Mouse (Mus musculus): ENCODE measurements around the gene Camsap2. TPM values are rescaled to one million over a fixed set of nuclear protein-coding genes. Genes with fewer than 3 reads are reported as not detected.

Gene Camsap2
- total and polyA plus RNA-seq, 3 experiments = 7.6 to 38.3 (median 10.7) TPM

- H3K27me3 ChIP-seq (ENCODE audit: control insufficient read depth in 1 of 2, insufficient read depth in 2 of 2, low read length in 2 of 2) = no peaks in the 10 kb centered on the region
- no peaks in the 10 kb centered on the region for H3K79me2 ChIP-seq (ENCODE audit: control insufficient read depth, insufficient read depth, low read length, poor library complexity)
- DNase-seq (ENCODE audit: low read depth, low spot score) = peak; percentile 83
- no peaks in the 10 kb centered on the region for H3K9me3 ChIP-seq (replicated peaks; ENCODE audit: insufficient read depth, low read length)
- peak overlapping the region; percentile 50 for H3K27ac ChIP-seq (ENCODE audit: control insufficient read depth, low read depth, low read length)
- peak overlapping the region; percentile 74 for H3K9ac ChIP-seq (ENCODE audit: control insufficient read depth, low read depth, low read length, poor library complexity, severe bottlenecking)
- peaks cover 0 to 3% of the 10 kb centered on the region in 2 experiments; a peak in 2 of 4 replicates for H3K36me3 ChIP-seq (ENCODE audit: control insufficient read depth in 1 of 2, insufficient read depth in 2 of 2, low read length in 2 of 2)
- TF ChIP-seq POLR2AphosphoS2 (IDR thresholded peaks at IDR 0.05; ENCODE audit: low read length) = no peak
- no peak for TF ChIP-seq ZC3H11A (IDR thresholded peaks at IDR 0.05; ENCODE audit: low read depth, low read length)
- TF ChIP-seq BHLHE40 (IDR thresholded peaks at IDR 0.05; ENCODE audit: borderline replicate concordance, low read depth, low read length) = no peak
- no peak; a peak in 2 of 4 replicates for TF ChIP-seq POLR2A (IDR thresholded peaks at IDR 0.05; ENCODE audit: control insufficient read depth in 1 of 2, insufficient read depth in 1 of 2, low read depth in 1 of 2, low read length in 2 of 2, poor library complexity in 1 of 2)
- TF ChIP-seq USF2 (IDR thresholded peaks at IDR 0.05; ENCODE audit: borderline replicate concordance in 1 of 2, insufficient read depth in 1 of 2, low read depth in 1 of 2, low read length in 2 of 2) = no peak
- 0 out of 2 replicates have a peak, but pooled peaks have one; percentile 14 for TF ChIP-seq MAX (IDR thresholded peaks at IDR 0.05; ENCODE audit: low read length)
- TF ChIP-seq MYC (IDR thresholded peaks at IDR 0.05; ENCODE audit: low read depth, low read length) = 0 out of 2 replicates have a peak, but pooled peaks have one; percentile 24
- TF ChIP-seq JUND (IDR thresholded peaks at IDR 0.05; ENCODE audit: low read depth, low read length) = no peak
- no peak for TF ChIP-seq HCFC1 (IDR thresholded peaks at IDR 0.05; ENCODE audit: low read depth, low read length)
- no peak for TF ChIP-seq TCF12 (IDR thresholded peaks at IDR 0.05; ENCODE audit: low read depth, low read length)
- TF ChIP-seq POLR2AphosphoS5 (IDR thresholded peaks at IDR 0.05; ENCODE audit: borderline replicate concordance, low read depth, low read length) = no peak
- no peak for TF ChIP-seq MXI1 (IDR thresholded peaks at IDR 0.05; ENCODE audit: low read depth, low read length)
- TF ChIP-seq SIN3A (IDR thresholded peaks at IDR 0.05; ENCODE audit: low read length) = peak; percentile 20; the same call in 1 of the 2 replicates
- TF ChIP-seq CHD2 (IDR thresholded peaks at IDR 0.05; ENCODE audit: low read length) = no peak
- TF ChIP-seq E2F4 (IDR thresholded peaks at IDR 0.05; ENCODE audit: borderline replicate concordance, low read depth, low read length) = no peak
- TF ChIP-seq CTCF (IDR thresholded peaks at IDR 0.05 in 2 of 3, conservative IDR thresholded peaks at IDR 0.05 in 1 of 3; ENCODE audit: control insufficient read depth in 1 of 3, insufficient read depth in 1 of 3, low read depth in 2 of 3, low read length in 3 of 3, poor library complexity in 1 of 3, severe bottlenecking in 1 of 3) = peak in 1 of 3 experiments; percentile 47; a peak in 1 of 6 replicates
- TF ChIP-seq MAFK (IDR thresholded peaks at IDR 0.05; ENCODE audit: borderline replicate concordance, low read depth, low read length) = no peak
- no peak for TF ChIP-seq KAT2A (conservative IDR thresholded peaks at IDR 0.05; ENCODE audit: low read depth, low read length)
- H3K4me1 ChIP-seq (ENCODE audit: control insufficient read depth in 1 of 2, insufficient read depth in 2 of 2, low read length in 2 of 2) = peaks cover 0 to 6% of the 10 kb centered on the region in 2 experiments; a peak in 2 of 4 replicates
- H3K4me3 ChIP-seq (ENCODE audit: control insufficient read depth in 1 of 2, insufficient read depth in 1 of 2, low read depth in 2 of 2, low read length in 2 of 2) = peak overlapping the region; percentile 58 to 77
Measured at GRCm38 (mm10) chr1:136234595-136235092, 111.3 kb downstream of the Camsap2 start.

GRCm38 (mm10) chr1:136233892-136234594 lies 111.9 kb downstream of the Camsap2 start, which contains the start of gene Inava:
Inava (minus strand) TSS chr1:136234264.
- peak within 1 kb of the TSS; percentile 74 for H3K9ac ChIP-seq (ENCODE audit: control insufficient read depth, low read depth, low read length, poor library complexity, severe bottlenecking)
- no peaks in the 10 kb centered on the region for H3K79me2 ChIP-seq (ENCODE audit: control insufficient read depth, insufficient read depth, low read length, poor library complexity)
- H3K36me3 ChIP-seq (ENCODE audit: control insufficient read depth in 1 of 2, insufficient read depth in 2 of 2, low read length in 2 of 2) = peaks cover 0 to 3% of the 10 kb centered on the region in 2 experiments; a peak in 2 of 4 replicates
- H3K9me3 ChIP-seq (replicated peaks; ENCODE audit: insufficient read depth, low read length) = no peaks in the 10 kb centered on the region
- peaks cover 0 to 9% of the 10 kb centered on the region in 2 experiments; a peak in 3 of 4 replicates for H3K4me1 ChIP-seq (ENCODE audit: control insufficient read depth in 1 of 2, insufficient read depth in 2 of 2, low read length in 2 of 2)
- peak within 1 kb of the TSS; percentile 50 for H3K27ac ChIP-seq (ENCODE audit: control insufficient read depth, low read depth, low read length)
- DNase-seq (ENCODE audit: low read depth, low spot score) = peak; percentile 82
- peak within 1 kb of the TSS; percentile 58 to 77 for H3K4me3 ChIP-seq (ENCODE audit: control insufficient read depth in 1 of 2, insufficient read depth in 1 of 2, low read depth in 2 of 2, low read length in 2 of 2)
- H3K27me3 ChIP-seq (ENCODE audit: control insufficient read depth in 1 of 2, insufficient read depth in 2 of 2, low read length in 2 of 2) = no peaks in the 10 kb centered on the region
- TF ChIP-seq CHD2 (IDR thresholded peaks at IDR 0.05; ENCODE audit: low read length) (no peak), POLR2A (IDR thresholded peaks at IDR 0.05; ENCODE audit: control insufficient read depth in 1 of 2, insufficient read depth in 1 of 2, low read depth in 1 of 2, low read length in 2 of 2, poor library complexity in 1 of 2) (peak; percentile 46 to 51; a peak in 2 of 4 replicates), RCOR1 (IDR thresholded peaks at IDR 0.05; ENCODE audit: low read depth, low read length) (peak; percentile 41; the same call in 1 of the 2 replicates), NELFE (IDR thresholded peaks at IDR 0.05; ENCODE audit: low read depth, low read length) (peak; percentile 53), TCF12 (IDR thresholded peaks at IDR 0.05; ENCODE audit: low read depth, low read length) (no peak; the same call in 1 of the 2 replicates), MAFK (IDR thresholded peaks at IDR 0.05; ENCODE audit: borderline replicate concordance, low read depth, low read length) (no peak), SIN3A (IDR thresholded peaks at IDR 0.05; ENCODE audit: low read length) (peak; percentile 34), CHD1 (IDR thresholded peaks at IDR 0.05; ENCODE audit: low read depth, low read length) (peak; percentile 99), TAL1 (IDR thresholded peaks at IDR 0.05; ENCODE audit: low read length) (no peak), GATA1 (IDR thresholded peaks at IDR 0.05; ENCODE audit: low read depth, low read length) (no peak), MYC (IDR thresholded peaks at IDR 0.05; ENCODE audit: low read depth, low read length) (no peak), MAX (IDR thresholded peaks at IDR 0.05; ENCODE audit: low read length) (peak; percentile 39; the same call in 1 of the 2 replicates), ELF1 (IDR thresholded peaks at IDR 0.05; ENCODE audit: low read depth, low read length) (0 out of 2 replicates have a peak, but pooled peaks have one; percentile 2), TBP (IDR thresholded peaks at IDR 0.05; ENCODE audit: low read depth, low read length) (no peak; the same call in 1 of the 2 replicates), MYB (IDR thresholded peaks at IDR 0.05; ENCODE audit: low read depth, low read length) (no peak), GABPA (IDR thresholded peaks at IDR 0.05; ENCODE audit: low read depth, low read length) (no peak), SMC3 (IDR thresholded peaks at IDR 0.05; ENCODE audit: low read depth, low read length) (no peak), MXI1 (IDR thresholded peaks at IDR 0.05; ENCODE audit: low read depth, low read length) (peak; percentile 26; the same call in 1 of the 2 replicates)

Data from MEL (cell line).